Mouse (Mus musculus) hematopoietic multipotent progenitor cell, adult 10-12 weeks (in vitro differentiated cells): ENCODE results near the gene Slc30a7. TPM values are rescaled to one million over a fixed set of nuclear protein-coding genes. Genes with fewer than 3 reads are reported as not detected.

Experiments
- polyA plus RNA-seq: library from polyadenylated mRNA; stranded (reverse); fragments of >175 nt; gene quantifications from 2 replicates; pipeline ENCODE4 v1.2.3, GENCODE M21; 2012; ENCODE audit warnings: low replicate concordance

Gene Slc30a7
- polyA plus RNA-seq: 1.3 and 5.0 TPM in 2 replicates

GRCm38 (mm10) chr3:116006978-116007940, at the start of gene Slc30a7, which contains the start of gene Extl2:
Gene Slc30a7 (minus strand): TSS chr3:116007406.
Gene Extl2 (plus strand): TSS chr3:116007462.

Other genes with a start within 250 kb of the Slc30a7 start
- 1.5 and 1.9 TPM in 2 replicates for gene Dph5, start 119.6 kb downstream of the Slc30a7 start, polyA plus RNA-seq
- 0.21 and 11.3 TPM in 2 replicates for gene Extl2, start 56 bp upstream of the Slc30a7 start, polyA plus RNA-seq
- gene Vcam1, start 122.3 kb upstream of the Slc30a7 start, polyA plus RNA-seq: 5.3 and 17.7 TPM in 2 replicates
- 0.14 TPM in 1 of 2 replicates, not detected in the other for gene Gpr88, start 246.1 kb upstream of the Slc30a7 start, polyA plus RNA-seq